Mouse (Mus musculus) MEL (cell line): Measurements from ENCODE around the gene Cldn19.

Experiments
- CTCF ChIP-seq, 3 experiments: IDR thresholded peaks in 2 of 3; conservative IDR thresholded peaks in 1 of 3; 2 replicates each; pipeline ENCODE4 v1.5.1; 2011 to 2012; ENCODE audit warnings: low read length in 3 of 3, low read depth in 2 of 3, mild to moderate bottlenecking in 2 of 3, improper control_type of control experiment in 1 of 3, inconsistent platforms in 1 of 3, mixed read lengths in 1 of 3, moderate library complexity in 1 of 3; ENCODE audit not compliant: control insufficient read depth in 1 of 3, insufficient read depth in 1 of 3, poor library complexity in 1 of 3, severe bottlenecking in 1 of 3
- EP300 ChIP-seq, 2 experiments: IDR thresholded peaks; 2 replicates each; pipeline ENCODE4 v1.6.1; 2011; ENCODE audit warnings: improper control_type of control experiment in 2 of 2, low read length in 2 of 2, low read depth in 1 of 2, mild to moderate bottlenecking in 1 of 2
- USF2 ChIP-seq, 2 experiments: IDR thresholded peaks; 2 replicates each; pipeline ENCODE4 v1.6.1; 2011 to 2012; ENCODE audit warnings: improper control_type of control experiment in 2 of 2, low read length in 2 of 2, borderline replicate concordance in 1 of 2, inconsistent platforms in 1 of 2, low read depth in 1 of 2, mild to moderate bottlenecking in 1 of 2; ENCODE audit not compliant: insufficient read depth in 1 of 2

GRCm38 (mm10) chr4:119234348-119234747 is 20.9 kb upstream of the Cldn19 start:
- TF ChIP-seq USF2 (IDR thresholded peaks at IDR 0.05; ENCODE audit: borderline replicate concordance in 1 of 2, insufficient read depth in 1 of 2, low read depth in 1 of 2, low read length in 2 of 2) = no peak
- TF ChIP-seq EP300 (IDR thresholded peaks at IDR 0.05; ENCODE audit: low read depth in 1 of 2, low read length in 2 of 2) = no peak
- TF ChIP-seq CTCF (IDR thresholded peaks at IDR 0.05 in 2 of 3, conservative IDR thresholded peaks at IDR 0.05 in 1 of 3; ENCODE audit: control insufficient read depth in 1 of 3, insufficient read depth in 1 of 3, low read depth in 2 of 3, low read length in 3 of 3, poor library complexity in 1 of 3, severe bottlenecking in 1 of 3) = no peak
